Mouse (Mus musculus): ENCODE results near the gene Gprc5b.

- TF ChIP-seq CTCF (IDR thresholded peaks at IDR 0.05; ENCODE audit: low read depth), result no peak
- TF ChIP-seq EP300 (optimal IDR thresholded peaks at IDR 0.05), result no peak
Observed at GRCm38 (mm10) chr7:118972306-118972705, 22.7 kb downstream of the Gprc5b start.

Data from stomach, postnatal 0 days (tissue).